Mouse (Mus musculus) left cerebral cortex, postnatal 14 days (tissue): ENCODE measurements around the gene Foxn3. TPM values are rescaled to one million over a fixed set of nuclear protein-coding genes. Genes with fewer than 3 reads are reported as not detected.

Source experiments
- DNase-seq, 2 experiments: peaks; one replicate each; pipeline ENCODE4 v3.0.0; 2021 to 2022; ENCODE audit warnings: low spot score in 2 of 2, mixed read lengths in 1 of 2
- intact Hi-C: fragments of 180-260 bp; cut with DNase I; formaldehyde crosslinking; loops from one replicate; pipeline ENCODE4 v1.15.1; 2025
- total RNA-seq, 2 experiments: library from RNA; stranded (reverse); gene quantifications; 2 replicates each; pipeline ENCODE4 v1.2.3; 2021

Foxn3 gene
- total RNA-seq, 2 experiments from 2014 or later, result 47.2 to 51.6 TPM

- intact Hi-C loops, result no loop called here
- no peak for DNase-seq
Measured at GRCm38 (mm10) chr12:99440953-99441352, 122.4 kb downstream of the Foxn3 start.

- intact Hi-C loops, result no loop called here
Measured at GRCm38 (mm10) chr12:99440022-99440421, 123.4 kb downstream of the Foxn3 start.

GRCm38 (mm10) chr12:99435189-99435588, 128.2 kb downstream of the Foxn3 start:
- DNase-seq, result no peak
- intact Hi-C loops, result no loop called here

More at GRCm38 (mm10) chr12:99440022-99440421, 123.4 kb downstream of the Foxn3 start:
- no peak for DNase-seq

- intact Hi-C loops, result no loop called here
- DNase-seq, result no peak
Measured at GRCm38 (mm10) chr12:99433402-99433801, 130.0 kb downstream of the Foxn3 start.

DNA sequence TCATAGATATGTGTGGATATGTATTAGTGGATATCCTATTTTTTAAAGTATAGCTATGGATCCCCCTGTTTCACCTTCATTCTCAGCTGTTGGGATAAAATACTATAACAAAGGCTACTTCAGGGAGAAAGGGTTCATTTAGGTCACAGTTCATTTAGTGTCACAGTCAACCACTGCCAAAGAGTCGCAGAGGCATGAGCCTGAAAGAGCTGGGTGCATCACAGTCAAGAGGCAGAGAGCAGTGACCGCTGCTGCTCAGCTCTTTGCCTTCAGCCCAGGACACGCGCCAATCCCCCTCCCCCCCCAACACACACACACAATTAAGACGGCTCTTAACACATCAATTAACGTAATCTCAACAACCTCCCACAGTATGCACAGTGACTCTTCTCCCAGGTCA, 131.8 kb downstream of the Foxn3 start:
- DNase-seq, result no peak

GRCm38 (mm10) chr12:99430992-99431391, 132.4 kb downstream of the Foxn3 start:
- DNase-seq, result no peak
- intact Hi-C loops, result no loop called here

More for the DNA sequence above, 131.8 kb downstream of the Foxn3 start:
- intact Hi-C loops, result no loop called here

GRCm38 (mm10) chr12:99429101-99429500, 134.3 kb downstream of the Foxn3 start:
- no peak for DNase-seq
- intact Hi-C loops, result no loop called here

DNA sequence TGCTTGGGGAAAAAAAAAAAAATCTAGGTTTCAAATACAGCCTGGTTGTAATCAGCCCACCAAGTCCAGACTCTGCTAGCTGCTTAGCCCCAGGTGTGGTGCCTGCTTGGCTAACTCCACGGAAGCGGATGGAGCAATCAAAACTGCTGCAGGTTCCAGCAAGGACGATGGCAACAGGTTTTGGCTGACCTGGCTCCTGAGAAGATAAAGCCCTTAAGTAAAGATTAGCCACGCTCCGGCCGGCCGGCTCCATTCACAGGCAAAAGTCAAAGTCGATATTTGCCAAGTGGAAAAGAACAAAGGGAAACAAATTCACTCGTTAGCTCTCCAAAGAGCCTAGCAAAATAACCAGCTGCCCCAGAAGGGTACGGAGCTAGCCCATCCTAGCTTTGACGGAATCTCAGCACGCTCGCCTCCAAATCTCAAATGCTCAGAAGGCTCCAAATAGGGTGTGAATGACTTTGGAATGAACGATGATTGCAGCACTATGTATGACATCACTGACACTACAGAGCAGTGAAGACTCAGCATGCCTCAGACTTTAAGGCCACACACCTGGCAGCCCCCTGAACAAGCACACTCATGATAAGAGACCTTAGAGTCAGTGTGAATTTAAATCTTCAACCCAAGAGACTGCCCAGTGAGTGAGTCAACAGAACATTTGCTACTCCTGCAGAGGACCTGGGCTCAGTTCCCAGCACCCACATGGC, 137.0 kb downstream of the Foxn3 start:
- intact Hi-C loops, result no loop called here
- DNase-seq, result no peak

DNA sequence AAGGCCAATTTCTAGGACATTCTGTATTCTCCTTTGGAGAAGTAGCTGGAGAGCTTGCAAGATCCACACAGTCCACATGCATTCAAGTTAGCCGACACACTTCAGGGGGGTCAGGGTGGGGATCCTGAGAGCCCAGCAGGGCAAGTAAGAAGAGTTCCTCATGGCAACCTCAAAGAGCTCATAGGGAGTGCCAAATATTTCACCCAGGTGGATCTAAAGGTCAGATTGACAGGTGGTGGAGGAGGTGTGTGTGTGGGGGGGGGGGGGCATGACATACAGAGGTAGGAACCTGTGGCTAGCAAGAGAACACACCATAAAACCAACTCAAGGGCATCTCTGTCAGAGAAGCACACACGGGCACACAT, 144.0 kb downstream of the Foxn3 start:
- intact Hi-C loops, result no loop called here
- DNase-seq, result no peak

- intact Hi-C loops, result no loop called here
- peak in 1 of 2 experiments; percentile 6 for DNase-seq
Measured at GRCm38 (mm10) chr12:99418476-99419395, 144.6 kb downstream of the Foxn3 start.

GRCm38 (mm10) chr12:99417885-99418284, 145.5 kb downstream of the Foxn3 start:
- peak; percentile 49 to 52 for DNase-seq
- intact Hi-C loops, result no loop called here

GRCm38 (mm10) chr12:99415538-99415937, 147.8 kb downstream of the Foxn3 start:
- DNase-seq, result no peak
- intact Hi-C loops, result no loop called here

- DNase-seq, result no peak
- intact Hi-C loops, result no loop called here
Measured at GRCm38 (mm10) chr12:99412496-99412895, 150.9 kb downstream of the Foxn3 start.

DNA sequence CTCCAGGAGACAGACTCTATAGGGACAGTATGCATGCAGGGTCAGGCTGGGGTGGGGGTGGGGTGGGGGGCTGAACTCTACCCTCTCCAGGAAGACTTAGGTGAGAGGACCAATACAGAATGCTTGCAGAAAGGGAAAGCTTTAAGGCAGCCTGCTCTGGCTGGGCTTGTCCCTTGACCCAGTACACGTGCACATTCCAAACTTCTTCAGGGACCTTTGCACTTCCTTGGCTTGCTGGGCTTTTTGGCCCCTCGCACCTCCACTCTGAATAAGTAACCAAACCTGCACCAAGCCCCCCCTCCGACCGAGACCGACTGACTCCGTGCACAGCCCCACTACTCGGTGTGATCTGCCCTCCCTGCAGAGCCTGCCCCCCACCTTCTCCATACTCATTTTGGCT, 151.3 kb downstream of the Foxn3 start:
- intact Hi-C loops, result no loop called here
- no peak for DNase-seq

DNA sequence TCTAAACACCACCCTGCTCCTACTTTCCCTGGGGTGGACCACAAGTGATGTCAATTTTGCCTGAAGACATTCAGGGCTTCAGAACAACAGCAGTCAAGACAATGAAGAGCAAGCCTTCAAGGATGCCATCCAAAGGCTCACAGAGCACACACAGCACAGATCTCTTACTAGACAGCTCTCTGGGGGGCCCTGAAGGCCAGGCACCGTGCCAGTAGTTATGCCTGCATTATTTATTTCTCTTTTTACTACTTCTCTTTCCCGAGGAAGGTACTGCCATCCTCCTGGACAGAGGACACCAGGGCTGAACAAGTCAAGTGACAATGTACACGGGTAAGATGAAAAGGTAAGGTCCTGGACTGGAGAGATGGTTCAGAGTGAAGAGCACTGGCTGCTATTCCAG, 154.7 kb downstream of the Foxn3 start:
- DNase-seq, result no peak
- intact Hi-C loops, result no loop called here

GRCm38 (mm10) chr12:99408089-99408488, 155.3 kb downstream of the Foxn3 start:
- intact Hi-C loops, result no loop called here
- no peak for DNase-seq

- intact Hi-C loops, result no loop called here
- no peak for DNase-seq
Measured at GRCm38 (mm10) chr12:99407318-99407716, 156.1 kb downstream of the Foxn3 start.

DNA sequence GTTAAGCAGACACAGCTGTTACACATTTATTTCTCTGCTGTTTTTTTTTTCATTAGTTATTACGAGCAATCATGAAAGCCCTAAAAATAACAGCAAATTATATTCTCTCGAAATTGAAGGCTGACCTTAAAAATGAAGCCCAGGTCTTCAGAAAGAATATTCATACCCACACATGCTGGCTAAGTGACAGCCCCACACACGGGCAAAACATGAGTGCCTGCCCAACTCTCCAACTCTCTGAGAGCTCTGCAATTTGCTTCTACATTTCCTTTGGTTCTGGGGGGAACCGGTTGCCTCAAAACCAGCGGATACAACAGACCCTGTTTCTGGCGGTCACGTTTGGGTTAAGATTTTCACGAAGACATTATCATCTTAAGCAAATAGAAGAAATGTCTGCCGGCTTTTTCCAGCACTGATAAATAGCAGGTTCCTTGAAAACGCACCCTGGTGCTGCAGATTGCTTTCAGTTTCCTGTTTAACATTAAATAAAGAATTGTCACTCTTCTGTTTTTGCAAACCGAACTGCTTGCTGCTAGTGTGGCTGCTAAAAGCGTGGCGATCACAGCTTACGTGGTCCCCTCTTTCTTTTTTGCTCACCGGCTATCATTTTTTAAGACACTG, 156.6 kb downstream of the Foxn3 start:
- intact Hi-C loops, result no loop called here
- no peak for DNase-seq

DNA sequence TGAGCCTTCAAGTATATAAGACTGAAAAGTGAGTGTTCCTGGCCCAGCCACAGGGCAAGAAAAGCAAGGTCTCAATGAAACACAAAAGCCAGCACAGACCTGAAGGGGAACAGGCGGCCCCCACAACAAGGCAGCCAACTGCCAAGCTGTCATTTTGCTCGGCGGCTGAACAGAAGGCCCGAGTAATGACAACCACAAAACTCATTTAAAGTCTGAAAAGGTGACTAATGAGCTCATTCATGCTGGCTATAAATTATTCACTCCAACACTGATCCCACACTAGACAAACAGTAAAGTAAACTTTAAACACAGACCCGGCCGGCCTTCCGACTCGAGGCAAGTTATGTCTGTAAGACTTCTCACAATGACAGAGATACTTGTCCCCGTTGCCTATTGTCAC, 157.1 kb downstream of the Foxn3 start:
- intact Hi-C loops, result no loop called here
- no peak for DNase-seq

DNA sequence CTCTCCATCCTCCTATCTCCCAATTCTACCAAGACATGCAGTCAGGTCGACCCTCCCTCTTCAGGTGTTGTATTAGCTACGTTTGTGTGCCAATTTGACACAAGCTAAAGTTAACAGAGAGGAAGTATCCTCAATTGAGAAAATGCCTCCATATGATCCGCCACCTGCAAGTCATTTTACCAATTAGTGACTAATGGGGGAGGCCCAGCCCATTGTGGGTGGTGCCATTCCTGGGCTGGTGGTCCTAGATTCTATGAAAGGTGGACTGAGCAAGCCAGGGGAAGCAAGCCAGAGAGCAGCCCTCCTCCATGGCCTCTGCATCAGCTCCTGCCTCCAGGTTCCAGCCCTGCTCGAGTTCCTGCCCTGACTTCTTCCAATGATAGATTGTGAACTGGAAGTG, 158.0 kb downstream of the Foxn3 start:
- DNase-seq, result no peak
- intact Hi-C loops, result no loop called here
